Mouse (Mus musculus): ENCODE data around the gene Hcrt.
A peak's percentile ranks its signal among the peaks of the same experiment; 100 is the strongest.

Hcrt gene

GRCm38 (mm10) chr11:100711783-100712615 lies 50.7 kb downstream of the Hcrt start, which contains the start of gene Kat2a:
Gene Kat2a (minus strand): TSS chr11:100712465.
- DNase-seq (ENCODE audit: low spot score in 2 of 2) = peak; percentile 77 to 80

Measured in spleen, postnatal 36 days (tissue).